Mouse (Mus musculus) testis, adult 2 months (tissue): ENCODE data around the gene Cyp24a1. TPM values are rescaled to one million over a fixed set of nuclear protein-coding genes. Genes with fewer than 3 reads are reported as not detected.
A peak's percentile ranks its signal among the peaks of the same experiment; 100 is the strongest.

Experiments used
- H3K27ac ChIP-seq: fragments of 200-500 bp; 2 replicates; pipeline ENCODE4 v1.5.1; 2012; ENCODE audit warnings: low read depth, low read length; ENCODE audit not compliant: control insufficient read depth, insufficient read depth
- H3K27me3 ChIP-seq: fragments of 200-500 bp; 2 replicates; pipeline ENCODE4 v1.6.1; 2012; ENCODE audit warnings: mild to moderate bottlenecking, low read length, moderate library complexity; ENCODE audit not compliant: control insufficient read depth, insufficient read depth
- H3K36me3 ChIP-seq: fragments of 200-500 bp; 2 replicates; pipeline ENCODE4 v1.6.1; 2012; ENCODE audit warnings: mild to moderate bottlenecking, low read length; ENCODE audit not compliant: control insufficient read depth, insufficient read depth
- H3K4me1 ChIP-seq: fragments of 200-500 bp; 2 replicates; pipeline ENCODE4 v1.6.1; 2012; ENCODE audit warnings: low read length; ENCODE audit not compliant: control insufficient read depth, insufficient read depth
- H3K4me3 ChIP-seq: fragments of 200-500 bp; 2 replicates; pipeline ENCODE4 v1.5.1; 2012; ENCODE audit warnings: low read depth, mild to moderate bottlenecking, low read length, moderate library complexity, mixed read lengths; ENCODE audit not compliant: control insufficient read depth
- CTCF ChIP-seq: fragments of 200-500 bp; IDR thresholded peaks from 2 replicates; pipeline ENCODE4 v1.5.1; 2012; ENCODE audit warnings: low read depth, mild to moderate bottlenecking, inconsistent platforms, low read length, moderate library complexity; ENCODE audit not compliant: control insufficient read depth, insufficient read depth, insufficient replicate concordance
- POLR2A ChIP-seq: fragments of 200-500 bp; IDR thresholded peaks from 2 replicates; pipeline ENCODE4 v1.6.1; 2012; ENCODE audit warnings: low read depth, mild to moderate bottlenecking, inconsistent platforms, low read length, moderate library complexity; ENCODE audit not compliant: control insufficient read depth
- polyA plus RNA-seq: library from polyadenylated mRNA; depleted of rRNA; stranded (reverse); fragments of >200 nt; gene quantifications from 2 replicates; pipeline ENCODE4 v1.2.3, GENCODE M21; 2012

The Cyp24a1 gene
- polyA plus RNA-seq, 1 experiment, result 0.48 TPM

- H3K36me3 ChIP-seq, result no peaks in the 10 kb centered on the region
- no peak overlapping the region for H3K27ac ChIP-seq
- H3K4me3 ChIP-seq, result no peak overlapping the region
- TF ChIP-seq CTCF (no peak), POLR2A (no peak)
- peaks cover 4% of the 10 kb centered on the region for H3K4me1 ChIP-seq
- H3K27me3 ChIP-seq, result no peaks in the 10 kb centered on the region
Observed at GRCm38 (mm10) chr2:170534116-170534802, 37.3 kb upstream of the Cyp24a1 start.

- Histone ChIP-seq H3K27me3 (no peaks in the 10 kb centered on the region; the same call in 1 of the 2 replicates), H3K4me3 (no peak overlapping the region), H3K36me3 (no peaks in the 10 kb centered on the region), H3K27ac (no peak overlapping the region), H3K4me1 (peaks cover 9% of the 10 kb centered on the region; the same call in 1 of the 2 replicates)
- TF ChIP-seq POLR2A, result no peak
- no peak for TF ChIP-seq CTCF
Observed at GRCm38 (mm10) chr2:170530256-170530655, 33.3 kb upstream of the Cyp24a1 start.

GRCm38 (mm10) chr2:170529766-170530165, 32.8 kb upstream of the Cyp24a1 start:
- Histone ChIP-seq H3K27ac (no peak overlapping the region), H3K36me3 (no peaks in the 10 kb centered on the region), H3K27me3 (no peaks in the 10 kb centered on the region; the same call in 1 of the 2 replicates), H3K4me1 (peaks cover 7% of the 10 kb centered on the region; the same call in 1 of the 2 replicates), H3K4me3 (no peak overlapping the region)
- TF ChIP-seq POLR2A, result no peak
- no peak for TF ChIP-seq CTCF

- peaks cover 7% of the 10 kb centered on the region; the same call in 1 of the 2 replicates for H3K4me1 ChIP-seq
- no peak overlapping the region for H3K27ac ChIP-seq
- TF ChIP-seq POLR2A (no peak), CTCF (no peak)
- no peak overlapping the region for H3K4me3 ChIP-seq
- no peaks in the 10 kb centered on the region; the same call in 1 of the 2 replicates for H3K27me3 ChIP-seq
- no peaks in the 10 kb centered on the region for H3K36me3 ChIP-seq
Observed at GRCm38 (mm10) chr2:170528061-170528460, 31.1 kb upstream of the Cyp24a1 start.

GRCm38 (mm10) chr2:170526513-170526912, 29.6 kb upstream of the Cyp24a1 start:
- Histone ChIP-seq H3K4me1 (peaks cover 7% of the 10 kb centered on the region; the same call in 1 of the 2 replicates), H3K27me3 (no peaks in the 10 kb centered on the region; the same call in 1 of the 2 replicates)

GRCm38 (mm10) chr2:170520321-170520971, 23.5 kb upstream of the Cyp24a1 start:
- Histone ChIP-seq H3K36me3 (peaks cover 4% of the 10 kb centered on the region), H3K4me1 (no peaks in the 10 kb centered on the region), H3K27me3 (no peaks in the 10 kb centered on the region), H3K27ac (no peak overlapping the region), H3K4me3 (no peak overlapping the region)
- TF ChIP-seq CTCF (peak; percentile 20; the same call in 1 of the 2 replicates), POLR2A (no peak)

More at GRCm38 (mm10) chr2:170526513-170526912, 29.6 kb upstream of the Cyp24a1 start:
- Histone ChIP-seq H3K4me3 (no peak overlapping the region), H3K36me3 (no peaks in the 10 kb centered on the region), H3K27ac (no peak overlapping the region)
- TF ChIP-seq POLR2A, result no peak
- TF ChIP-seq CTCF, result no peak

- Histone ChIP-seq H3K27me3 (no peaks in the 10 kb centered on the region), H3K36me3 (peaks cover 2% of the 10 kb centered on the region; the same call in 1 of the 2 replicates), H3K4me1 (peaks cover 10% of the 10 kb centered on the region), H3K27ac (no peak overlapping the region), H3K4me3 (no peak overlapping the region)
- TF ChIP-seq CTCF, result no peak
- TF ChIP-seq POLR2A, result no peak
Observed at GRCm38 (mm10) chr2:170513756-170514155, 16.8 kb upstream of the Cyp24a1 start.
